Mouse (Mus musculus): ENCODE results near the gene Olfr1370.
"Not testable (repeated sequence)": the region's sequence is repeated elsewhere in the genome, so short reads cannot be mapped to it uniquely, and the experiment has no call there.

The Olfr1370 gene

GRCm38 (mm10) chr13:21074847-21075246 is at the start of gene Olfr1370:
Gene Olfr1370, minus strand, starts transcription at chr13:21074947.
- no peak for DNase-seq

GRCm38 (mm10) chr13:21114121-21114520 is 39.4 kb upstream of the Olfr1370 start:
- no peak for DNase-seq

GRCm38 (mm10) chr13:21111183-21111582 is 36.4 kb upstream of the Olfr1370 start, which contains the start of gene Olfr1369-ps1:
Gene Olfr1369-ps1, plus strand, starts transcription at chr13:21111483.
- not testable (repeated sequence) for DNase-seq

GRCm38 (mm10) chr13:21110441-21110840 is 35.7 kb upstream of the Olfr1370 start:
- DNase-seq, result no peak

- DNase-seq, result no peak
Observed at GRCm38 (mm10) chr13:21109759-21110158, 35.0 kb upstream of the Olfr1370 start.

- DNase-seq, result no peak
Observed at GRCm38 (mm10) chr13:21082686-21083085, 7.9 kb upstream of the Olfr1370 start.

- no peak for DNase-seq
Observed at GRCm38 (mm10) chr13:21066021-21066420, 8.7 kb downstream of the Olfr1370 start.

GRCm38 (mm10) chr13:21050118-21050517 is 24.6 kb downstream of the Olfr1370 start:
- DNase-seq, result no peak

GRCm38 (mm10) chr13:21040589-21041199 is 34.1 kb downstream of the Olfr1370 start:
- no peak for DNase-seq

GRCm38 (mm10) chr13:21035981-21036380 is 38.8 kb downstream of the Olfr1370 start:
- DNase-seq, result peak; percentile 18

GRCm38 (mm10) chr13:21035011-21035410 is 39.7 kb downstream of the Olfr1370 start:
- no peak for DNase-seq

- DNase-seq, result peak; percentile 90
Observed at GRCm38 (mm10) chr13:21033176-21033575, 41.6 kb downstream of the Olfr1370 start.

- DNase-seq, result no peak
Observed at GRCm38 (mm10) chr13:21024831-21025230, 49.9 kb downstream of the Olfr1370 start.
